Mouse (Mus musculus): ENCODE results near the gene Mup13.
"Not testable (repeated sequence)": the region's sequence is repeated elsewhere in the genome, so short reads cannot be mapped to it uniquely, and the experiment has no call there.

Gene Mup13

DNA sequence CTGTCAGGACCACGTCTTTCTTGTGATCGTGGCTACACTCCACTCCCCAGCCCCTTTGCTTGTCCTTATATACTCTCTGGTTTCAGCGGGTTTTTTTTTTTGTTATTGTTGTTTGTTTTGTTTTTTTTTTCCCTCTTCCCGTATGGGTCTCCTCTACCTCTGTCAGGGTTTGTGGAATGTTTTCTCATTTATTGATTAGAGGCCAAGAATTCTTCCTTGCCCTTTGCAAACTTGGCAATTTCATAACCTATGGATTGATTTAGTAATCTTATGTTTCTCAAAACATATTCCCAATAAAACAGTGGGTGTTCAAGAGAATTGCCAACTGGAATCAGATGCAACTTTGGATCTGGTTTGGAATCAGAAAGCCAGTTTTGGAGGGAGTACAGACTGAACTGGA, at the start of gene Mup13:
Gene Mup13, minus strand, starts transcription at position 101 of the 400 bp plus-strand sequence.
- DNase-seq (ENCODE audit: low spot score) = not testable (repeated sequence)
